Mouse (Mus musculus) megakaryocyte, adult 5-6 weeks (primary cell): ENCODE measurements at regions not wholly inside any gene's neighbourhood (a gene's known extent, or its start where the extent isn't known, plus 50 kb on each side); places are given as distances from the start of the nearest gene placed in this dataset.
"Not testable (repeated sequence)": the region's sequence is repeated elsewhere in the genome, so short reads cannot be mapped to it uniquely, and the experiment has no call there.

Experiments used
- ATAC-seq: 2 replicates; pipeline ENCODE4 v1.8.0; 2016; ENCODE audit warnings: mild to moderate bottlenecking, inconsistent platforms; ENCODE audit not compliant: poor library complexity, severe bottlenecking

DNA sequence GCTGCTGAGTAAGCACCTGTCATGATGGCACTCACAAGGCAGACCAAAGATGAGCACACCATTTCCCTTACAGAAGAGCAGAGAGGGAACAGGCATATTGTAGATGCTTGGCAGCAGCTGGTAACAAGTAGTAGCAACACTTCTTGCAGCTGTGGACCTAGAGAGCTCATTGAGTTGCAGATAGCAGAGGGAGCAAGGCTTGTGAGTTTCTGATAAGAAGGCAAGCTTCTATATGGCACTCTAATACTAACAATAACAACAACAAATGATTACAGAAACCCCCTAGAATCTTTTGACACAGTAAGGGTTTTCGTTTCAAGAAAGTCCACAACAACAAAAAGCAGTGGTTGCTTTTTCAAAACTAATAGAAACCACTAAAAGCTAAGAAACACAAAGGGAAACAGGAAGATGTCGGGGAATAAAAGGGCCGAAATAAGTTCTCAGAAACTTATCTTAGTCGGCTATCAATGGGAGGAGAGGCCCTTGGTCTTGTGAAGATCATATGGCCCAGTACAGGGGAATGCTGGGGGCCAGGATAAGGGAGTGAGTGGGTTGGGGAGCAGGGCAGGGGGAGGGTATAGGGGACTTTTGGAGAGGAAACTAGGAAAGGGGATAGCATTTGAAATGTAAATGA is 248.5 kb upstream of the Tusc1 start:
- peak; percentile 66 for ATAC-seq

DNA sequence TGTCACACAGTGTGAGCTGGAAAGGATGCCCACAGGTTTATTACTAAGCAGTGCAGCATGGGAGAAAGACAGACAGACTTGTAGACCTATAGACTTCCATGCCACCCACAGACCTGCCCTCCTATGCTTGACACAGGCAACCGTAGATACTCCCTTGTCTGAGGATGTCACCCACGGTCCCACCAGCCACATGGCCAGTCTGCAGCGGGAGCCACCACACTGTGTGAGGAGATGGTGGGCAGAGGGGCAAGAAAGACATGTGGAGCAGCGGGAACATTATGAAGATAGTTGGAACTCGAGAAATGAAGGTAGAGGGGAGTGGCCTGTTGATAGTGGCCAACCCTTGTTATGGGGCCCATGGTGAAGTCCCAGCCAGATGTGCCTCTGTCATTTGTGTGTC is 244.0 kb upstream of the Tusc1 start:
- ATAC-seq = 0 out of 2 replicates have a peak, but pooled peaks have one; percentile 21

DNA sequence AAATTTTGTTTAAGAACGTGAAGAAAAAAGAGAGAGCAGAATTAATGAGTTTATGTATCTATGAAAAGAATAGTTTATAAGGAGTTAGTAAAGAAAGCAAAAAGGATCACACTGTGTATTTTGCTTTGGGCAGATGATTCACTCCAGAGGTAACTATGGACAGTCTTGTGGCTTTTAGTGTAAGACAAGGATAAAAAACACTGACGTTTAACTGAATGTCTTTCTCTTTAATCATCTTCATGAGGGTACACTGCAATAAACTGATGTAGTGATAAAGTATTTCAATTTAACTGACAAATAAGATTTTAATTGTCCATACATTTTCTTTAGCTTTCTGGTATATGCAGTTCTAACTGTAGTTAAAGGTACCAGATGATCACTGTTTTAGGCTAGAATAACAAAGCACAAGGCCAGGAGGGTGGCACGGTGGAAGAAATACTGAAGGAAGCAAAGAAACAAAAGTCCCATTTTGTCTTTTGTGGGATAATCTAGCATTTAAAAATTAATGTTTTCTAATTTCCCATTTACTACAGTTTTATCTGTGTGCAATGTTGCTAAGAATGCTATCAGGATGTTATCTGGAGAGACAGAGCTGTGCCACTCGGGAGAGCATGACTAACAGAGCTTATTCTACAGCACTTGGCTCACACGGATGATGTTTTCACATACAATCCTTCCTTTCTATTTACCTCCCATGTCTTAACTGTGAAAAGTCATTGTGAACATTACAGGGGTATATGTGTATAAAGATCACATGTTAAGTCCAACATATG is 232.4 kb upstream of the Tusc1 start:
- no peak for ATAC-seq

DNA sequence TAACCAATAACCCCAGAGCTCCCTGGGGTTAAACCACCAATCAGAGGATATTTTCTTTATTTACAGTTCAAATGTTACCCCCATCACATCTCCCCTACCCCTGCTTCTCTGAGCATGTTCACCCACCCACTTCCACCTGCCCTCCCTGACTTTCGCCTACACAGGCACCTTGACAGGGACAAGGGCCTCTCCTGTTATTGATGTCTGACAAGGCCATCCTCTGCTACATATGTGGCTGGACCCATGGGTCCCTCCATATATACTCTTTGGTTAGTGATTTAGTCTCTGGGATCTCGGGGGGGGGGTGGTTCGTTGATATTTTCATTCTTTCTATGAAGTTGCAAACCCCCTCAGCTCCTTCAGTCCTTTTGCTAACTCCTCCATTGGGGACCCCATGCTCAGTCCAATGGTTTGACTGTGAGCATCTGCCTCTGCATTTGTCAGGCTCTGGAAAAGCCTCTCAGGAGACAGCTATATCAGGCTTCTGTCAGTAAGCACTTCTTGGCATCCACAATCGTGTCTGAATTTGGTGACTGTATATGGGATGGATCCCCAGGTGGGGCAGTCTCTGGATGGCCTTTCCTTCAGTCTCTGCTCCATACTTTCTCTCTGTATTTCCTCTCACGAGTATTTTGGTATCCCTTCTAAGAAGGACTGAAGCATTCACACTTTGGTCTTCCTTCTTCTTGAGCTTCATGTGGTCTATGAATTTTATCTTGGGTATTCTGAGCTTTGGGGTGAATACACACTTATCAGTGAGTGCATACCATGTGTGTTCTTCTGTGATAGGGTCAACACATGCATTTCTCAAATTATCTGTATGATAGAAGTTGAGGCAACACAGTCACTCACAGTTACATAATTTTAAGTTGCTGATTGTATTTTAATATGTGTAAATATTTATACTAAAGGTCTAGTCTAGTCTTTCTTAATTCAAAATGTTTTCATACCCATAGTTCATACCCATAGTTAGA is 220.8 kb upstream of the Tusc1 start:
- ATAC-seq = no peak

DNA sequence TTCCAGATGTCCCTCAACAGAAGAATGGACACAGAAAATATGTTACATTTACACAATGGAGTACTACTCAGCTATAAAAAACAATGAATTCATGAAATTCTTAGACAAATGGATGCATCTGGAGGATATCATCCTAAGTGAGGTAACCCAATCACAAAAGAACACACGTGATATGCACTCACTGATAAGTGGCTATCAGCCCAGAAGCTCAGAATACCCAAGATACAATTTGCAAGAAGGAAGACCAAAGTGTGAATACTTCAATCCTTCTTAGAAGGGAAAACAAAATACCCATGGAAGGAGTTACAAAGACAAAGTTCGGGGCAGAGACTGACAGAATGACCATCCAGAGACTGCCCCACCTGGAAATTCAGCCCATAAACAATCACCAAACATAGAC is 219.9 kb upstream of the Tusc1 start:
- not testable (repeated sequence) for ATAC-seq

DNA sequence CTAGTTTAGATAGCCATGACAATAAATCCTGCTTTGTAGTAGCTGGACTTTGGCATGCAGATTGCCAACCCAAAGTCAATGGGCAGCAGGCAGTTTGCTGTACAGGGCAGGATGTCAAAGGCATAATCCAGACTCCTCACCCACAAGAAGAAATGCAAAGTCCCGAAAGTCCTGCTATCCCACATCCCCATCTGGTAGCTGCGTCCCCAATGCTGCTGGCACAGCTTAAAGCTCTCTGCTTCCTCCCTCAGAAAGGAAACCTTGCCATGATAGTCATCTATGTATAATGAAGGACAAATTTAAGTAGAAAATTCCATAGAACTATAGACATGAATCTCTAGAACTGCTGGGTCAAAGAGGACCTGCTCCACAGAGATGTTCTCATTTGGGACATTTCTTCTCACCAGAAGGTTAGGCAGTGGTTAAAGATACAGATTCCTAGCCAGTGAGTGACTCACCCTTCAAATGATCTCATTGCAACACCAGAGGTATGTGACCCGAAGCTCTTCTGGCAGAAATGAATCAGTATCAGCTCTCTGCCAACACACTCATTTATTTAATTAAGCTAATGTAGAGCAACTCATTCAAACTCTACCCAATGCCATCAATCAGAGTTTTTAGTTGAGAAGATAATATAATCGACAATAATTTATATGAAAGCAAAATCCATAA is 217.3 kb upstream of the Tusc1 start:
- no peak for ATAC-seq

DNA sequence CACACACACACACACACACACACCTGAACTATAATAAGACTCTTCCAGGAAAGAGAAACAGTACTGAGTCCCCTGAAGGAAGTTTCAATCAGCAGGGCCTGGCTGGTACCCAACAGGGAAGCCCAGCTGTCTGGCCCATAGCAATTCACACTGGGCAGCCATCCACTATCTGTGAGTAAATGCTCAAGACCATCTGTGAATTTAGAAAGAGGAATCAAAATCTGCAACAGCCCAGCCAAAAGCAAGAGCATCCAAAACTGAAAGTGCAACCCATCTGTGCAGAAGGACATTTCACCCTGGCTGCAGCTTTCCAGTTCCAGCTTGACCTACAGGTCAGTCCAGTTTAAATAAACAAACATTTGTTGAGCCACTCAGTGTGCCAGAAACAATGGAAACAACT is 215.8 kb upstream of the Tusc1 start:
- peak; percentile 56 for ATAC-seq

DNA sequence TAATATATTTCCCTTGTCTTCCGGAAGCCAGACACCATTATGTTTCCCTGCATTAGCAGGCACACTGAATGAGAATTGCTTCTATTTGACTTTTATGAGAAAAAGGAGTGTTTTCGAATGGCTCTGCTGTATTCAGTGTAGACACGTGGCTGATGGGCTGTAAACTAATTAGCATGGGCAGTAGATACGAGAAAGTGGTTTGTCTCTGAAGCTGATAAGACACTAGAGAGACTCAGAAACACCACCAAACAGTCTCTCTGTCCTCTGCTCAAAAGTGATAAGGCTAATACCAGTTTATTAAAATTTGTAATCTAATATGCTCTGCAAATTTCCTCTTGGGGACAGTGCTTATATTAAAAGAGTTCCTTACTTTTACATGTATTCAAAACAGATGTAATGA is 205.3 kb upstream of the Tusc1 start:
- peak; percentile 58 for ATAC-seq

DNA sequence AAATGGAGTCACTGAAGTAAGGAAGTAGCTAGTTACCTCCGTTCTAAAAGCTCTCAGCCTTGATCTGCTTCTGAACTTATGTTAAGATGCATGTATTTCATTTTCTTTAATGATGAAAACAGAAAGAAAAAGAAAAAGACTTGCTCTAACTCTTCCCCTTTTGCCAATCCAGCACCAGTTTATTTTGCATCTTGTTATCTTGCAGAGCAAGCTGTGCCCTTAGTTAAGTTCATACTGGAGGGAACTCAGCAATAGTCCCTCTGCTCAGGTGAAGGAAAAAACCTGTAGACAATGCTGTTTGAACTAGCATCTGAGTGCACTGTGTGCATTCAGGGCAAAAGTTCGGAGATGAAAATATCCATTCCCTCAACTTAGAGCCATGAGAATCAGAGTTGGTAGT is 192.1 kb upstream of the Tusc1 start:
- ATAC-seq = no peak

DNA sequence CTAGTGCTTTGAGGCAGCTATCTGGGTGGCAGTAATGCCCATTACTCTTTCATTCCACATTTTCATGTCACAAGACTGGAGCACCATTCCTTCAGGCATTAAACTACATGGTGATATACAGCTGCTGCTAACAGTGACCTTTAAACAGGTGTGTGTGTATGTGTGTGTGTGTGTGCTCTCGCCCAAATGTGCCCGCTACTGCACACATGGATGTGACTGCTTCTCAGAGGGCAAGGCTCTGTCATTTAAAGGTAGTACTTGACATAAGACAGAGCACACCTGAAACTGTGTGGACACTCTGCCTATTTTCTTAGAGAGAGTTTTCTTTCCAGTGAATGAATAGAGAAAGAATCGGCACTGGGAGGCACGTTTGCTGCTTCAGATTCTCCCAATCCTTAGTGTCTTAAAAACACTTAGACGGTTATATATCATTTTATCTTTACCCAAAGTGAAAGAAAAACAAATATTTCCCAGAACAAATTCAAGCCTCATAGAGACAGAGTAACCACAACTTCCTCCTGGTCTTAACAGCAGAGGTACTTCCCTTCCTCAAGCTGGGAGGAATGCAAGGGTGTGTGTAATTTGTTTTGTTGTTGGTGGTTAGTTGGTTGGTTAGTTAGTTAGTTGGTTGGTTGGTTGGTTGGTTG is 185.3 kb upstream of the Tusc1 start:
- ATAC-seq = peak; percentile 95

DNA sequence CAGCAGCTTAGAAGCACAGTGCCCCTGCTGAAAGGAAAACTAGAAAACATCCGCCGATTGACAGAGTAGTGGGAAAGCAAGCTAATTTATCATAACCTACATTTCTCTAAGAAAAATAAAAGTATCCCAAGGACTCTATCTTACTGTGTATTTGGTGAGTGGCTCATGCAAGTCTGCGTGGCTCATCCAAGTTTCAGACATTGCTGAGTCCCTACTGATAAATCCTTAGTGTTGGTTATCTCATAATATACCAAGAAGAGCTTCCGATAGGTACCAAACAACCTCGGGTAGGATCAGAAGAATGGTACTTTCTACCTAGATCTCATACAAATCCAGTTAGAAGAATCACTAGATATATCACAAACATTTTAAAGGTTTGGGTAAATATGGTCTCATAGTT is 183.6 kb upstream of the Tusc1 start:
- no peak for ATAC-seq

DNA sequence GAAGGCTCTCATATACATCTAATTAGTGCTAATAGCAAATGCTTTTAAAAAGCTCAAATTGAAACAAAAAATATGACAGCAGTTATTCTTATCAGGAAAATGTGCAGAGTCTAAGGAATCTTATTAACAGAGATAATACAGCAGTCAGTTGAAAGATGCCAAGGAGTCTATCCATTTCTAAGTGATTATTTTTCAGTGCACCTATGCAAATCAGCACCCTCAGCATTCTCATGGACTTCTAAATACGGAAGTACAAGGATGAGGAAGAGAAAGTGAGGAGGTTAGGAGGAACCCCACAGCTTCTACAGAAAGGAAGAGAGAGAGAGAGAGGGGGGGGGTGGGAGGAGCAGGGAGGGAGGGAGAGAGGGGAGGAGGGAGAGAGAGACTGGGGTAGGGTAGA is 175.5 kb upstream of the Tusc1 start:
- peak; percentile 99 for ATAC-seq

DNA sequence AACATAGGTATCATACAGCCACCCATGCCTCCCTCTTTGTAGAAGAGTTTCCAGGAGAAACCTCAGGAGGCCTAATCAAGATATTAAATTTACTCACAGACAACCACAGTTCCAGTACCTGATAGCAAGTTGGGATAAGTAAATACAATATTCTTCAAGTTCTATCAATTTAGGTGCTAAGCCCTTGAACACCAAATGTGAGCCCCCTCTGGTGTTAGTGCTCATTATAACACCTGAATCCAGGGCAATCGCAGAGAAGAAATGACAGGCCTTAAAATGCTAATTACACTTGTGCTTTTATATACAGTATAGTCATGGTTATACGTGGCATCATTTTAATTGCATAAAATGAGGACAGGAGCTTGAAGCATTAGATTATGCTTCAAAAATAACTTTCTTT is 161.6 kb upstream of the Tusc1 start:
- ATAC-seq = peak; percentile 53

DNA sequence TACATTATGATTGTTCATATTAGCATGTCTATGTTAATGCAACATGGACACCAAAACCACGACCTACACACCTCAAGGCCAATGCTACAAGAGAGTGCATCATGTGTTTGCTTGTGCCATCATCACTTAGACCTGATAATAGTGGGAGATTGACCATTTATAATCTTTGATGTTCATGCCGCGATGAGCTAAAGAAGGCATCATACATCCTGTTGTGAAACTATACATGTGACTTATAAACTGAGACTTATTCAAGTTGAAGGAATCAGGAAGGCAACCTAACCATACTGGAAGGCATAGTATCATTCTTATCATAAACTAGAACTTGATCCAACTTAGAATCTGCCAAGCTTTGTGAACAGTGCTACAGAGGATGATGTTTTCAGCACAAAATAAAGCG is 159.0 kb upstream of the Tusc1 start:
- ATAC-seq = peak; percentile 54

DNA sequence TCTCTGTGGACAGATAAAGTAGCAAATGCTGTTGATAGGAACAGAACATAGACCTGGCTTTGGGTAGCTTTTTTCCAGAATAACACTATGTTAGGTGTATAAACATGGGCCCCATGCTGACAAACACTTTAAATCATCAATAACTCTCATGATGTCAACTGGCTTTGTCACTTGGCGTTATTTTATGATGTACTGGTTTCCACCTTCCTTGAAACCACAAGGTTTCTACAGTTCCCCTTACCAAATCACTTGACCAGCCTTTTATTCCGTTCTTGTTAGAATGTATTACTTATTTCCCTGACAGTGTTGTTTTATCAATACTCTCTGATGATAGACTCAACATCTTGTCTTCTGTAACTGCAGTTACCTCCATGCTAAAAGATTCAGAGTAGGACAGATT is 158.6 kb upstream of the Tusc1 start:
- ATAC-seq = peak; percentile 80

DNA sequence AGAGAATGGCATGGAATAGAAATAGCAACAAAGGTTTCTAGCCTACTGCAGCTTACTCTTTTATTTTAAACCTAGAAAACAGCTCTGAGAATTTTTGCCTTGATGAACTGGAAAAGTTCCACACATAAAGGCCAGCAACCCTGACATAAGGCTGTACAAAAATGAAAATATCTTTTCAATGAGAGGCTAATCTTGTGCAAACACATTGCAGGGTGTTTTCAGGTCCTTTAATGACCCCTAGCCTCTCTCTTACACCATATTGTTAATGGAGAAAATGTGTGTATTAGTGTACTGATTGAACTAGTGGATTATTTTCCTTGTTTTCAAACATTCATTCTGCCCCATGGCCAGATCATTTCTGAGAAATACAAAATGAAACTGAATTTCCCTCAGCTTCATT is 158.0 kb upstream of the Tusc1 start:
- no peak for ATAC-seq

DNA sequence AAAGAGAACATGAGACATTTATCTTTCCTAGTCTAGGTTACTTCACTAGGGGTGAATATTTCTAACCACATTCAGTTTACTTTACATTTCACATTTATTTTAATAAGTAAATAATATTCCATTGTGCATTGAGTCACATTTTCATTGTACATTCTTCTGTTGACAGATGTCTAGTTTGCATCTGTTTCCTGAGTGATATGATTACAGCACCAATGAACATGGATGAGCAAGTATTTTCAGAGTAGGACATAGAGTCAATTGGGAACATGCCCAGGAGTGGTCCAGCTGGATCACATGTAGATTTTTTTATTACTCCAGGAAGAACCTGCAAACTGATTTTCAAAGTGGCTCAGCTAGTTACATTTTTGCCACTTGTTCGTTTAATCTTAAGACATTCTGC is 153.3 kb upstream of the Tusc1 start:
- ATAC-seq = no peak

DNA sequence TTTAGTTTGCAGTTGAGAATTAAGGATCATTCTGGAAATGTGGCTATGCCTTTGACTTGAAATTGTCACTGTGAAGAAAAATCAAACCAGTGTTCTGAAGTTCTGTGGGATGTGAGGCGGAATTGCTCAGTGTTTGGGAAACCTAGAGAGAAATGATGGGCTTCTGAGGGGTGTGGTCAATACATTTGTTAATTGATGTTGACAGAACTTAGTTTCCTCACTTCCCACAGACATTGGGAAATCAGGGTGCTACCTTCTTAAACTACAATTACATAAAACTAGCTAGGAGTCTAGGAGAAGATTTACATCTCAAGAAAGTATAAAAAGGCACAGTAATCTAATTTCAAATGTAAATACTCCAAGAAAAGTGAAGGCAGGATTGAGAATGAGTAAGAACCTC is 151.1 kb upstream of the Tusc1 start:
- peak; percentile 94 for ATAC-seq

DNA sequence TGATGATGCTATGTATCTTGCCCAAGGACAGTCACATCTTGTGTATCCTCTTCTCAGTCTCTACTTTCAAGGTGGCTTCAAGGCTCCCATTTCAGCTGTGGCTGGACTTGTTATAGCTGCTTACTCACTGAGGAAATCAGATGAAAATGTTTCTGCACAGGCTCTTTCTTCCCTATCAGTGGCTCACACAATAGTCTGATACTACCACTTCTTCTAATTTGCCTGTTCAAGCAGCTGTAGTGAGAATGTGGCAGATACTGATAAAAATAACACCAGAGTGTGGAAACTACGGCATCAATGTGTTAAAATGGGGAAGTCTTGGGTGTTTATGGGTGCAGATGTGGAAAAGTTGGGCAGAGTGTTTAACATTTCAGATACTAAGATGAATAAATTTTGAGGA is 145.9 kb upstream of the Tusc1 start:
- peak; percentile 94 for ATAC-seq

DNA sequence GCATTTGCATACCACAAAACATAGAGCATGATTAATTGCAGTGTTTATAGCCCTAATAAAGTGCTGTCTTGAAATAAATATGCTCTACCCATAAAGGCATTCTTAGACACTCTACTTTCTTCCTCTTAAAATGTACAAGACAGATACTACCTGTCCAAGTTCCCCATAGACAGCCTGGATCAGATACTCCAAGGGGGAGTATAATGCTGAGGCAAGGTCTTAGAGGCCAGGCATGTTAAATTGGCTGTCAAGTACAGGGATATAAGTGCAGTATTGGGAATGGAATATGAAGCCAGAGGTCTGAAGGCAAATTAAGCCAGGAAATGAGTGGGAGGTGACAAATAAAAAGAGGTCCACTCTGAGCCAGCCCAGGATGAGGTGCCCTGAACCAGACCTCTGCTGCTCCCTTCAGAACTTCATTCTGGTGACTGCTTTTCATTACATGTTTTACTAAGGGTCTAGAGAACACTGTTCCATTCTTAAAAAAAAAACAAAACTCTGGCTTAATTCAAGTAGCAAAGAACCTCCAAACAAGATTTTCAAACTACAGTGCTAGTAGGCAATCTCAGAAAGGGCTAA is 142.0 kb upstream of the Tusc1 start:
- no peak for ATAC-seq
